Comparison of ENCODE assay signal across 17 mouse cellular contexts in the genomic region with DNA sequence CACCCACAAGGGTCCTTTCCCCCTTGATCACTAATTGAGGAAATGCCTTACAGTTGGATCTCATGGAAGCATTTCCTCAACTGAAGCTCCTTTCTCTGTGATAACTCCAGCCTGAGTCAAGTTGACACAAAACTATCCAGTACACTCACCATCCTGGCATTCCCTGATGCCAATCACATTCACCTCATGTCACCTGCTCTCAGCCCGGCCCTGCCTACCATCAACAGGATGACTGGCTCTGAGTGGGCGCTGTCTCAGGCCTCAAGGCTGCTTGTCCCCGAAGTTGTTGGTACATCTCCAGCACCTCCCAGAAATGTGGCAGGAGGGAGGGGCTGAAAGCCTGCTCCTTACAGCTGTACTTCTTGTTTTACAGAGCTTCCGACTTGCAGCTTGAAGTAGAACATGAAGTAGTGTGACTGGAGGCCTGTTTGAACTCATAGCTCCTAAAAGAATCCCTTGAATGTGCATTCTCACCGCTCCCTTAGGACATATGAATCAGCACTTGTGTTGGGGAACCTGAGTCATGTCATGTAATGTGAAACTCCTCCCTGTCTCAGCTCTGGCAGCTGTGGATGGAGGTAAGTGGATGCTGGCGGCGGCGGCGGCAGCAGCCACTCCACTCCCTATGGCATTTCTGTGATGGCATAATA. TPM values are rescaled to one million over a fixed set of nuclear protein-coding genes. Genes with fewer than 3 reads are reported as not detected.
A peak's percentile ranks its signal among the peaks of the same experiment; 100 is the strongest.
DNase-seq lines count a peak whose midpoint lies in the region; ATAC-seq and TF ChIP-seq lines count a peak whose summit lies in the region.
"Had no signal": no experiment of that assay in that cellular context is flagged by ENCODE, and none has a peak within 500 bp of the region (broad histone marks: within the 10 kb centered on the region; RNA-seq: fewer than 3 reads in every experiment).

No protein-coding gene starts in this region.

- no peak for TF ChIP-seq CTCF in lung, postnatal 0 days (IDR thresholded peaks at IDR 0.05)
- no peak for TF ChIP-seq CTCF in embryonic fibroblast, embryonic 13.5 days (IDR thresholded peaks at IDR 0.05; ENCODE audit: borderline replicate concordance, insufficient read depth, low read length)

- no peak overlapping the region for H3K27ac ChIP-seq in lung, postnatal 0 days (ENCODE audit: low read length)
- peak overlapping the region; percentile 6; the same call in 1 of the 2 replicates for H3K27ac ChIP-seq in embryonic fibroblast, embryonic 13.5 days (ENCODE audit: insufficient read depth, low read length)
- H3K27ac ChIP-seq in liver, embryonic 16.5 days (ENCODE audit: low read length) = peak overlapping the region; percentile 76
- no peak overlapping the region for H3K27ac ChIP-seq in midbrain, embryonic 13.5 days
- H3K27ac ChIP-seq: hindbrain, embryonic 15.5 days; limb, embryonic 15.5 days; macrophage; midbrain, embryonic 15.5 days had no signal

- no peak overlapping the region for H3K9ac ChIP-seq in lung, postnatal 0 days (replicated peaks; ENCODE audit: low read depth)
- no peak overlapping the region for H3K9ac ChIP-seq in liver, embryonic 16.5 days (ENCODE audit: low read depth, low read length)
- H3K9ac ChIP-seq in midbrain, embryonic 13.5 days (replicated peaks) = no peak overlapping the region
- H3K9ac ChIP-seq: hindbrain, embryonic 15.5 days; limb, embryonic 15.5 days; midbrain, embryonic 15.5 days had no signal

- H3K36me3 ChIP-seq in lung, postnatal 0 days (ENCODE audit: insufficient read depth, low read length) = peaks cover 15% of the 10 kb centered on the region; the same call in 1 of the 2 replicates
- H3K36me3 ChIP-seq in liver, embryonic 16.5 days (ENCODE audit: control insufficient read depth, insufficient read depth) = peaks cover 7% of the 10 kb centered on the region
- peaks cover 55% of the 10 kb centered on the region for H3K36me3 ChIP-seq in midbrain, embryonic 13.5 days
- H3K36me3 ChIP-seq: midbrain, embryonic 15.5 days had no signal

- H3K4me3 ChIP-seq in lung, postnatal 0 days (ENCODE audit: low read depth, low read length) = no peak overlapping the region
- H3K4me3 ChIP-seq in embryonic fibroblast, embryonic 13.5 days (ENCODE audit: insufficient read depth, low read length) = no peak overlapping the region
- no peak overlapping the region for H3K4me3 ChIP-seq in liver, embryonic 16.5 days (ENCODE audit: low read depth, low read length)
- no peak overlapping the region for H3K4me3 ChIP-seq in midbrain, embryonic 13.5 days (replicated peaks)
- H3K4me3 ChIP-seq: hindbrain, embryonic 15.5 days; limb, embryonic 15.5 days; midbrain, embryonic 15.5 days had no signal

- peak; percentile 5 for DNase-seq in lung, postnatal 0 days (ENCODE audit: low spot score)
- no peak for DNase-seq in lung, postnatal 10 days
- DNase-seq in Muller cell, postnatal 12 days (ENCODE audit: inconsistent ontology term) = peak; percentile 0
- DNase-seq in adrenal gland, postnatal 4 days (ENCODE audit: low spot score in 2 of 2) = no peak
- DNase-seq: cerebellum, adult 9-10 months; heart, postnatal 10 days; kidney, adult 2 months; kidney, postnatal 25 days; layer of hippocampus, adult 9-11 months; right cerebral cortex, postnatal 25 days had no signal

- H3K27me3 ChIP-seq in lung, postnatal 0 days (replicated peaks; ENCODE audit: insufficient read depth, low read length) = no peaks in the 10 kb centered on the region
- no peaks in the 10 kb centered on the region for H3K27me3 ChIP-seq in liver, embryonic 16.5 days (ENCODE audit: control insufficient read depth, insufficient read depth, low read depth, low read length)
- H3K27me3 ChIP-seq in midbrain, embryonic 13.5 days = no peaks in the 10 kb centered on the region
- H3K27me3 ChIP-seq: hindbrain, embryonic 15.5 days; limb, embryonic 15.5 days; midbrain, embryonic 15.5 days had no signal

- TF ChIP-seq EP300 in lung, postnatal 0 days (IDR thresholded peaks at IDR 0.05) = peak; percentile 37; the same call in 1 of the 2 replicates

- no peaks in the 10 kb centered on the region for H3K4me1 ChIP-seq in lung, postnatal 0 days (ENCODE audit: insufficient read depth, low read depth, low read length)
- H3K4me1 ChIP-seq in embryonic fibroblast, embryonic 13.5 days (ENCODE audit: control insufficient read depth, insufficient read depth, low read length) = peaks cover 12% of the 10 kb centered on the region; the same call in 1 of the 2 replicates
- peaks cover 16% of the 10 kb centered on the region for H3K4me1 ChIP-seq in liver, embryonic 16.5 days (ENCODE audit: control insufficient read depth, low read depth, low read length)
- no peaks in the 10 kb centered on the region for H3K4me1 ChIP-seq in midbrain, embryonic 13.5 days (replicated peaks)
- H3K4me1 ChIP-seq: hindbrain, embryonic 15.5 days; limb, embryonic 15.5 days; midbrain, embryonic 15.5 days had no signal

- no peaks in the 10 kb centered on the region for H3K9me3 ChIP-seq in lung, postnatal 0 days (ENCODE audit: low read length)
- H3K9me3 ChIP-seq in liver, embryonic 16.5 days (replicated peaks; ENCODE audit: control insufficient read depth, low read length) = no peaks in the 10 kb centered on the region
- H3K9me3 ChIP-seq in midbrain, embryonic 13.5 days = no peaks in the 10 kb centered on the region
- H3K9me3 ChIP-seq: hindbrain, embryonic 15.5 days; limb, embryonic 15.5 days; midbrain, embryonic 15.5 days had no signal

- 78% methylated on average over 9 of the region's 9 CpGs for WGBS in lung, postnatal 0 days
- WGBS in liver, embryonic 16.5 days (ENCODE audit: insufficient replicate concordance) = 81% methylated on average over 9 of the region's 9 CpGs
- WGBS in midbrain, embryonic 13.5 days = 93% methylated on average over 9 of the region's 9 CpGs

- H3K4me2 ChIP-seq in lung, postnatal 0 days (replicated peaks; ENCODE audit: low read depth, low read length) = no peak overlapping the region
- H3K4me2 ChIP-seq in liver, embryonic 16.5 days (ENCODE audit: low read depth, low read length) = no peak overlapping the region
- H3K4me2 ChIP-seq in midbrain, embryonic 13.5 days (replicated peaks) = no peak overlapping the region
- H3K4me2 ChIP-seq: hindbrain, embryonic 15.5 days; limb, embryonic 15.5 days; midbrain, embryonic 15.5 days had no signal

- no peak for TF ChIP-seq POLR2A in embryonic fibroblast, embryonic 13.5 days (IDR thresholded peaks at IDR 0.05; ENCODE audit: low read depth, low read length)

- peak; percentile 38 for ATAC-seq in lung, postnatal 0 days
- ATAC-seq in liver, embryonic 16.5 days (ENCODE audit: low read depth) = peak; percentile 42
- no peak for ATAC-seq in midbrain, embryonic 13.5 days
- ATAC-seq: midbrain, embryonic 15.5 days had no signal

RNA-seq across cellular contexts. Expression of gene Zfp473, which starts 26.1 kb away (rescaled TPM):
- 0.31 and 0.38 TPM in 2 replicates for polyA plus RNA-seq in lung, postnatal 0 days (2015; fragmentation: Nextera tagmentation; extraction: Ambion mirVana)
- polyA plus RNA-seq in embryonic fibroblast, embryonic 13.5 days (2011; ENCODE audit: insufficient read length, low read depth, missing spikeins) = 0.12 and 0.53 TPM in 2 replicates
- polyA plus RNA-seq in liver, embryonic 16.5 days (2015; fragmentation: Nextera tagmentation; extraction: Ambion mirVana) = 1.1 and 1.2 TPM in 2 replicates
- 1 to 10 TPM; 1.1 to 1.3 TPM for total RNA-seq in adrenal gland, postnatal 4 days (2021)
- polyA plus RNA-seq in midbrain, embryonic 13.5 days (2015; fragmentation: Nextera tagmentation; extraction: Ambion mirVana) = 1.2 and 1.4 TPM in 2 replicates

RNA-seq across cellular contexts. Expression of gene Vrk3, which starts 28.8 kb away (rescaled TPM):
- polyA plus RNA-seq in lung, postnatal 0 days (2015; fragmentation: Nextera tagmentation; extraction: Ambion mirVana) = 45.1 and 48.3 TPM in 2 replicates
- 26.3 and 27.4 TPM in 2 replicates for polyA plus RNA-seq in embryonic fibroblast, embryonic 13.5 days (2011; ENCODE audit: insufficient read length, low read depth, missing spikeins)
- polyA plus RNA-seq in liver, embryonic 16.5 days (2015; fragmentation: Nextera tagmentation; extraction: Ambion mirVana) = 25.8 and 29.2 TPM in 2 replicates
- total RNA-seq in adrenal gland, postnatal 4 days (2021) = 10 to 100 TPM; 42.8 to 43.4 TPM
- 33.9 and 35.2 TPM in 2 replicates for polyA plus RNA-seq in midbrain, embryonic 13.5 days (2015; fragmentation: Nextera tagmentation; extraction: Ambion mirVana)

RNA-seq across cellular contexts. Expression of gene Nup62, which starts 38.9 kb away (rescaled TPM):
- polyA plus RNA-seq in lung, postnatal 0 days (2015; fragmentation: Nextera tagmentation; extraction: Ambion mirVana) = 22.7 and 23.8 TPM in 2 replicates
- 41.1 and 41.2 TPM in 2 replicates for polyA plus RNA-seq in embryonic fibroblast, embryonic 13.5 days (2011; ENCODE audit: insufficient read length, low read depth, missing spikeins)
- polyA plus RNA-seq in liver, embryonic 16.5 days (2015; fragmentation: Nextera tagmentation; extraction: Ambion mirVana) = 43.4 and 44.7 TPM in 2 replicates
- total RNA-seq in adrenal gland, postnatal 4 days (2021) = 10 to 100 TPM; 60.1 to 65.5 TPM
- polyA plus RNA-seq in midbrain, embryonic 13.5 days (2015; fragmentation: Nextera tagmentation; extraction: Ambion mirVana) = 55.7 and 61.3 TPM in 2 replicates

RNA-seq across cellular contexts. Expression of gene Il4i1, which starts 39.2 kb away (rescaled TPM):
- polyA plus RNA-seq in lung, postnatal 0 days (2015; fragmentation: Nextera tagmentation; extraction: Ambion mirVana) = 1.9 and 2.3 TPM in 2 replicates
- 2.1 and 2.3 TPM in 2 replicates for polyA plus RNA-seq in embryonic fibroblast, embryonic 13.5 days (2011; ENCODE audit: insufficient read length, low read depth, missing spikeins)
- polyA plus RNA-seq in liver, embryonic 16.5 days (2015; fragmentation: Nextera tagmentation; extraction: Ambion mirVana) = 0.34 and 0.76 TPM in 2 replicates
- 1 to 10 TPM; 1.1 to 1.8 TPM for total RNA-seq in adrenal gland, postnatal 4 days (2021)
- polyA plus RNA-seq in midbrain, embryonic 13.5 days (2015; fragmentation: Nextera tagmentation; extraction: Ambion mirVana) = 2.0 and 2.1 TPM in 2 replicates

RNA-seq across cellular contexts. Expression of gene Atf5, which starts 39.5 kb away (rescaled TPM):
- polyA plus RNA-seq in lung, postnatal 0 days (2015; fragmentation: Nextera tagmentation; extraction: Ambion mirVana) = 6.0 and 6.1 TPM in 2 replicates
- 342 and 471 TPM in 2 replicates for polyA plus RNA-seq in embryonic fibroblast, embryonic 13.5 days (2011; ENCODE audit: insufficient read length, low read depth, missing spikeins)
- polyA plus RNA-seq in liver, embryonic 16.5 days (2015; fragmentation: Nextera tagmentation; extraction: Ambion mirVana) = 7.3 and 9.7 TPM in 2 replicates
- 100 to 1,000 TPM in 1 of 2 experiments, 10 to 100 TPM in 1; 59.8 to 104 TPM for total RNA-seq in adrenal gland, postnatal 4 days (2021)
- polyA plus RNA-seq in midbrain, embryonic 13.5 days (2015; fragmentation: Nextera tagmentation; extraction: Ambion mirVana) = 3.8 and 5.4 TPM in 2 replicates

Comparison
In these comparisons a context has a peak if more than half of its experiments do, and no peak if none do; other contexts are left out.
1. DNase-seq: peak in lung, postnatal 0 days (single experiment) and Muller cell, postnatal 12 days (single experiment); none in lung, postnatal 10 days (single experiment) and adrenal gland, postnatal 4 days (0 of 2).
2. H3K27ac ChIP-seq: peak in embryonic fibroblast, embryonic 13.5 days (single experiment) and liver, embryonic 16.5 days (single experiment); none in lung, postnatal 0 days (single experiment) and midbrain, embryonic 13.5 days (single experiment).